Mouse (Mus musculus) cerebellum, postnatal 10 days (tissue): ENCODE results near the gene Cldn5.

Experiments
- DNase-seq, 2 experiments: peaks; one replicate each; pipeline ENCODE4 v3.0.0; 2021; ENCODE audit warnings: mixed read lengths in 2 of 2

Gene Cldn5

GRCm38 (mm10) chr16:18785485-18785884 lies 8.8 kb downstream of the Cldn5 start:
- DNase-seq: no peak

GRCm38 (mm10) chr16:18786652-18787051 lies 10.0 kb downstream of the Cldn5 start:
- DNase-seq: peak in 1 of 2 experiments; percentile 32

GRCm38 (mm10) chr16:18788627-18789406 lies 12.2 kb downstream of the Cldn5 start:
- DNase-seq: no peak

GRCm38 (mm10) chr16:18795223-18795899 lies 18.7 kb downstream of the Cldn5 start:
- no peak for DNase-seq

- DNase-seq: no peak
Observed at GRCm38 (mm10) chr16:18796645-18797044, 20.0 kb downstream of the Cldn5 start.

DNA sequence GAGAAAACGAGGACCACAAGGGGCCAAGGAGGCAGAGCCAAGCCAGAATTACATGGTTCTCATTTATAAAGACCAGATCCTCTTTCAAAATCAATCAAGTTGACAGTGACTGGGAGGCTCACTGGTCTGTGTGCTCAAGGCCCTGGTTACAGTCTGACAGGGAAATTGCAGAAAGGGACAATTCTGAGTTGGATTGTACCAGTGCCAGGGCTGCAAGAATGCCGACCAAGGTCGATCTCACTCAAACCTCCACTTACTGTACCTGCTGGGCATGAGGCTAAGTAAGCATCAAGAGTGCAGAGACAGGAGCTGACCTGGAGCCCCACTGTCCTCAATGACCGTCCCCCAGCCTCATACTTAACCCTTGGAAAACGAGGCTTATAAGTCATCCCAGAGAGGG lies 21.5 kb downstream of the Cldn5 start:
- DNase-seq: no peak

DNA sequence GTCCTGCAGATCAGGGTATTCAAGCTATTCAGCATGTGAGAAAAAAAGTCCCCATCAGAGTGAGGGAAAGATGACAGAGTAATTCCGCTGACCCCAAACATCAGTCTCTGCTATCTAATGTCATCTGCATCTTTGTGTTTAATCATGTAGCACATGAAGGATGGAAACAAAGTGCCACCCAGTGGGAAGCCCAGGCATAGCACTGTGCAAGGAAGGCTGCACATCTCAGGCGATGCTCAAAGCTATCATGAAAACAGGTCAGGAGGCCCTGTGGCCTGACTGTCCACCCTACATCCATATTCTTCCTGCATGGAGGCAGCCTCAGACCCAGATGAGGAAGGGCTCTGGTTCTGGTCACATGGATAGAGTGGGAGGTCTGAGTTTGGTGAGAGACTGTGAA lies 22.2 kb downstream of the Cldn5 start:
- peak; percentile 76 for DNase-seq

DNA sequence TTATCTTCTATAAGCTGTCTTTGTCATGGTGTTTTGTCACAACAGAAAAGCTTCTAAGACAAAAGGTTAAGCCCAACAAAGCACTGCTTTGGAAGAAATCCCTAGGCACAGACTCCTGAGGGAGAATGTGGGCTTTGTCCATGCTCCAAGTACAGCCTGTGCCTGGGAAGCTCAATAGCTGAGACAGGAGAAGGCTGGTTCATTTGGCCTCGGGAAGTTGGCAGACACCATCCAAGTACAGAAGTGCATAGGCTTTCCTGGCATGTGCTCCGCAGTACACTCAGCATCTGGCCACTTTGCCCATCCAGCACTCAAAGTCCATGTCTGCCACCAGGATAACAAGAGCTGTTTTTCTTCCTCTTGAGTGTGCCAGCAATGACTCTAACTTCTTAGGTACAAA lies 29.1 kb downstream of the Cldn5 start:
- no peak for DNase-seq

DNA sequence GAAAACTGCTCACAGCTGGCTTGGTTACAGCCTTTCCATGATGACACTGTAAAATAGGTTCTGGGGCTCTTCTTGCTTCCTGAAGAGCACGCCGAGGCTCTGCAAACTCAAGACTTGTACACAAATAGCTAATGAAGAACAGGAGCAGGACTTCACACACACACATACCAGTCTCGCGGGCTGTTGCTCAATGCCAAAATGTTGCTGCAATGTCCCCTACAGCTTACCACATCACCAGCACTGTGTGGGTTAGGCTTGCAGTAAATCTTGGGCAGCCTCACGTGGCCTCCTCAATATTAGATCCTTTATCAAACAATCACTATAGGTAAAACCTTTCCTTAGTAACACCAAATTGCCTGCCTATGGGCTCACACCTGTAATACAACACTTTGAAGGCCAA lies 32.4 kb downstream of the Cldn5 start:
- no peak for DNase-seq

- peak; percentile 53 to 56 for DNase-seq
Observed at GRCm38 (mm10) chr16:18811032-18811431, 34.4 kb downstream of the Cldn5 start.

DNA sequence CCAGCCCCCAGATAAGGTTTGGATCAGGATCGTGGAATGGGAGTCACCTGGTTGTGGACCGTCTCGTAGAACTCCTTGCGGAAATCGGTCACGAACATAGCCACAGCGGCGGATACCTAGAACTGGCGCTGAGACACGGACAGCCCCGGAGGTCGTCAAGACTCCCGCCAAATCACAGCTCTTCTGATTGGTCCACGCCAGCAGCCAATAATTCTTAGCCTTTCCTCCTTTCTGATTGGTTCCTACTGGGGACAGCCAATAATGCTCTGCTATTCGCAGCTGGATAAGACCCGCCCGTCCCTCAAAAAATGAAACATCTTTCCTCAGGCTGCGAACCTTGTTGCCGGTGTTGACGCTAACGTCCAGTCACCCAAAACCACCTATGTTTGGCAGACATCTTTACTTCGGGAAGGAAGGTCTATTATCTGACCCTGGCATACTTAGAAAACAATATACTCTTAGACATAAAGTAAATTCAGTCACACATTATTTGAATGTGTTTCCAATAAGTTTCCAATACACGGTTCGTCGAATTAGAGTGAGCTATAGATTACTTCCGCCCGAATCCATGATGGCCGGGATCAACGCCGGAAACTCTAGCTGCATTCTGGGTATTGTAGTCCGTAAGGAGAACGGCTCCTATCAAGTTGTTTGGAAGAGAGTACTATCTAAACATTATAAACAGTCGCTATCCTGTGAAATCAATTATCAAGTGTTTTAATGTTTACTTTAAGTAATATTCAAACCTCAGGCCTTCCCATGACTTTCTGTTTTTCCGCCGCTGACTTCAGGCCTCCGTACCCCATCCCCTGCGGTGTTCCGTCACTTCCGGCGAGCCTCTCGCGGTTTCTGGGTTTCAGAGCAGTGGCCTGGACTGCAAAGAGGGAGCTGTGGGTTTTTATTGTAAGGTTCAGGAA lies 35.1 kb downstream of the Cldn5 start, which contains the start of the genes Ufd1 and Cdc45:
Gene Ufd1 (plus strand): TSS at position 312 of the 917 bp plus-strand sequence.
Gene Cdc45 (minus strand): TSS at position 520 of the 917 bp plus-strand sequence.
- DNase-seq: peak; percentile 93 to 94

- DNase-seq: no peak
Observed at GRCm38 (mm10) chr16:18812385-18812910, 35.8 kb downstream of the Cldn5 start.

DNA sequence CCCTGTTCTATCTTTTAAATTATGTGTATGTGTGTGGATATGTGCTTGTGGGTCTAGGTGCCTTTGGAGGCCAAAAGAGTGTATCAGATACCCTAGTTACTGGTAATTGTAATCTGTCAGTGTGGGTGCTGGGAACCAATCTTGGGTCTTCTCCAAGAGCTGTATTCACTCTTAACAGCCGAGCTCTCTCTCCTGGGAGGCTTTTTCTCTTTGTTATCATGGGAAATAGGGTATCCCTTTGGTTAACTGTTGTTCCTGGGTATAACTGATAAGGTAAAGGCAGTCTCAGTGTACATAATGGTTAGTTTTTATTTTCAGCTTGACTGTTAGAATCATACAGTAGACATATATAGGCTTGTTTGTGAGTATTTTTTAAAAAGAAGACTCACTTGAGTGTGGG lies 45.7 kb downstream of the Cldn5 start:
- DNase-seq: no peak

GRCm38 (mm10) chr16:18822925-18823324 lies 46.3 kb downstream of the Cldn5 start:
- DNase-seq: no peak
